Mouse (Mus musculus) heart, adult 8-10 months (tissue): ENCODE results near the gene Bmper. TPM values are rescaled to one million over a fixed set of nuclear protein-coding genes. Genes with fewer than 3 reads are reported as not detected.

Source experiments
- DNase-seq: peaks from one replicate; pipeline ENCODE4 v3.0.0; 2022; ENCODE audit warnings: low spot score
- total RNA-seq, 4 experiments: library from RNA; stranded (reverse); gene quantifications; 2 replicates each; pipeline ENCODE4 v1.2.4; 2022

The Bmper gene
- total RNA-seq, 4 experiments from 2014 or later = 1.5 to 3.3 (median 2.5) TPM

DNA sequence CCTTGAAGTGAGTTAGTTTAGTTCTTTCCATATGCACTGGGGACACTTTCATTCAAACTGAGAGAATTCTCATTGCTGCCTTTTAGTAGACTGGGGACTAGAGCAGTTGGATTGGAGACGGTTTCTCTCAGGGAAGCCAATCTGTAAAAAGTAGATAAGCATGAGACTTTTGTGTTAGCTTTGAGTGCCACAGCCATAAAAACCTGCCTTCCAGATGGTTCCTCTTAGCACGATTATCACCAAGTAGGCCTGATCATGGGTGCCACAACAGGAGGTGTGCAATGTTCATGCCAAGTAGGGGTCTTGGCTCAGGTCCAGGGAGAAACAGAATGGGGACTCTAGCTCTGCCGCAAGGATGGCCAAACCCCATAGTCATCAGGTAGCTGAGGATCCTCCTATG is 210.4 kb downstream of the Bmper start:
- DNase-seq = no peak

DNA sequence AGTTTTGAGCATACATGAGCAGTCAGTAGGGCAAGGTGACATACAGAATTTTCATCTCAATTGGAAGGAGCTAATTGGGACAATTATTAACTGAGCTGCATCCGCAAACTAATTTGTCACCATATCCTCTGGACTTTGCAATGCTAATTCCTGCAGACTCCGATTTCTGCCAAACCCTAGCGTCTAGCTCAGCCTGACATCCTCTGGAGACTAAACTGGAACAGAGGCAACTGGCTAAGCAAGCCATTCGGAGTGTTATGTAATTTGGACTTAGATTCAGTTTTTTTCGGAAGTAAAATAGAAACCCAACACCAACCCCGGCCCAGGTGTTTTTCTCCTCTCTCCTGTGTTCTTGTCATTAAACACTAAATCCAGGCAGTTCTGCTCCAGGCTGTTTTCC is 213.9 kb downstream of the Bmper start:
- DNase-seq = peak; percentile 50

DNA sequence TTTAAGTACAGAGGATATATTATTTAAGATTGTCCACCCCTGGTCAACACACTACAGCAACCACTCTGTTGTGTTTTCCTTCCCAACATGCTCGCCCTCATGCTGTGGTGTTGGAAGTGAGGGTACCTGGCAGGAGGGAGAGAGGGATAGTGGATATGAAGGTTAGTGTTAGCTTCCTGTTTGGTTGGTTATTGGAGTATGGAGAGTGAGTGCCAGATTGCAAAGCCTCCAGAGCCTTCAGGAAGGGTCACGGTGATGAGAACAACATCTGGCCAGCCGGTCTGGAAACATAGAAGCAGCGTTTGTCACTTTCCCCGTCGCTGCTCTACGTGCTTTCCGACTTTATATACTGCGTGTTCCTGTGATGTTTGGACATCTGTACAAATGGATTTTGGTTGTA is 215.8 kb downstream of the Bmper start:
- no peak for DNase-seq

DNA sequence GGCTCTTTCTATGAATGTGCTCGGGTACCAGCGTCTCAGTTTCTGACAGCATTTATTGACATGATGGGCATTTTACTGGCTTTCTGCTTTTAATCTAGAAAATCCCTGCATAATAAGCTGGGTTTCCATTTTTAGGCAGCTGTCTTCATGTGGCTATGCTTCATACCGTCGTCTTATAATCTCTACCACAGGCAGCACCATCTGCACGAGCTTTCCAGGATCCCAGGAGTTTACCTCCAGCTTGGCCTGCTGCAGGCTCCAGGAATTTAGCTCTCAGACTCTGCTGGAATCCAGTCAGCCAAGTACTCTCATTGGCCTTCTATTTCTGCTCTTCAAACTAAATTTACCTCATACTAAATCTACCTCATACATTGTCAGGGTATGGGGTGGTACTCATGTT is 219.3 kb downstream of the Bmper start:
- no peak for DNase-seq

DNA sequence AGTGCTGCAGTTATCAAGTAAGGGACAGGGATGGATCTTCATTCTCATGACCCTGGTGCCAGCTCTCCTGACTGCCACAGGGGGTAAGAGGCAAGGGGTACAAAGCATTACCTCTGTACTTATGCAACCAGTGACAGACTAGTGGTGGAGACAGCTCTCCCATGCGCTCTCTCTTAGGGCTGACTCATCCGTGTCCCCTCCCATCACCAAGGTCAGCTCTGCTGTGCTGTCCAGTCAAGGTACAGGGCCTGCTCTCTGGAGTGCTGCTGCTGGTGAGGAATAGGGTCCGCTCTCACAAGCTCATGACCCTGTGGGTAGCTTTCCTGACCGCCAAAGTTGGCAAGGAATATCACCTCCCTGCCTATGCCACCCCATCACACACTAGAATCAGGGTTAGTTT is 222.1 kb downstream of the Bmper start:
- no peak for DNase-seq

DNA sequence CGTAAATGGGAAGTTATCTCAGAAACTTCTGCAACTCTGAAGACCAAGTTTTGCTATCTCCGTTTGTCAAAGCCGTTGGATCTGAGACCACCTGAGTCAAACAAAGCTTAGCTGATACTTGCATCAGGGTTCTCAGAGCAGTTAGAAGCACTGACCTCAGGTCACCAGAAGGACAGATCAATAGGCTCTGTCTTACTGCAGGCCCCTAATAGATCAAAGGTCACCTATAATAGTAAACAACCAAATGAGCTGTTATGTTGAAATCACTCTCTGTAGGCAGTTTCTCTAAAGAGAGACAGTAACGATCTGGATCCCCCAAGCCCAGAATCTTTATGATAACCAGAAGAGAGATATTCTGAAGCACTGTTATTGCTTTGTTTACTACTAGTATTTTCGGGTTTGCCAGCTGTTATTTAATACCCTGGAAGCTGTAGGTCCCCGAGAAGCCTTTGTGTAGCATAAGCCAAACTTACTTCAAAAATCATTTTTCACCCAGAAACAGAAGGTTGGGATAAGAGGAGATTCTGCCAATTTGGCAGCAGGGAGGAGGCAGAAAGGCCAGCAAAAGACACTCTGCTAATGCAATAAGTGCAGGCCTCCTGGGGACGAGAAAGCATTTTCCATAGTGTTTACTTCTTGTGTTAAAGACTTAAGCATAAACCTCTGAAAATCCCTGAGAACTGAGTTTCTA is 224.5 kb downstream of the Bmper start:
- DNase-seq = no peak

DNA sequence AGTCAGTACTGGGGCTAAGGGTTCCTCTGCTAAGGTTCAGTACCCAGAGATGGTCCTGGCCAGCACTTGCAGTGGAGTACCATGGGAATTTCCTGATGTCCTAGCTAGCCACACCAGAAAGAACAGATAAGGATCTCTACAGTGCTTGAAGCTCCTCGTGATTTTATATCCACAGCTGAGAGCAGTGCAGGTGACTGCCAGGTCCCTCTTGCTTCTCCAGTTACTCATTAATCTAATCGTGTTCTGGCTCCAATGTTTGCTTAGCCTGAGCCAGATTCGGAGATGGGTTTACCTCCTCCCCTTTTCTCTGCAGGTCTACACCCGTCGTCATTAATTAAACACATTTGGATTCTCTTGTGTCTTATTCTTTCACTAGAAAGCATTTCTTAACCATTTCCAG is 230.4 kb downstream of the Bmper start:
- DNase-seq = no peak

DNA sequence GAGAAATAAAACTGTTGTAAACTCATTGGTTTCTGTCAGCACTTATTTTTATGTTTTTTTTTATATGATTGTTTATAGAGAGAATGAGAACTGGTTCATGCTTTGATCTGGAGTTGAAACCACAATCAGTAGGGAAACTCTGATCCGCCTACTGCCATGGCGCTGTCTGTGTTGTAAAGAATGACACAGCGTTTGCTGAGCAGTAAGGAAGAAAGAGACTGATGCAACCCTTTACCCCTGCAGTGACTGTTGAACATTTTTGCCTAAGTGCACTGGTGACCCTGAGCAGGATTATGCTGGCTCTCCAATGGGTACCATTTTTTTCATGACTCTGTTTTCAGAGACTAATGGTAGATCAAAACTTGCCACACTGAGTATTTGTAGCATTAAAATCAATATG is 234.3 kb downstream of the Bmper start:
- DNase-seq = no peak

DNA sequence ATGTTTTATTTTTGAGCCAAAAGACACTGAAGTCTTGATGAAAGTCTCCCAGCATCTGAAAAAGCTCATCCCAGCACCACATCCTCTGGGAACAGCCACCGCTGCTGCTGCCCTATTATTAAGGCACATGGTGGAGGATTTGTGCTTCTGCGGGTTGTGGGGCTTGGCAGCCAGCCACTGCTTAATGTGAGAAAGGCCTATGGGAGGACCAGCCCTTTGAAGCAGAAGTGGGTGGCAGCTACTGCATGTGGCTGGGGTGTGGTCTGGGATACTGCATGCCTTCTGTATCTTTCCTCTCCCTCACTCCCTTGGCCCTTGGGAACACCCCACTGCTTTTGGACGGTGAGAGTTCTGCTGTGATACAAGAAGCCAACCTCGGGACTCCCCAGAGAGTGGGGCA is 237.8 kb downstream of the Bmper start:
- no peak for DNase-seq

DNA sequence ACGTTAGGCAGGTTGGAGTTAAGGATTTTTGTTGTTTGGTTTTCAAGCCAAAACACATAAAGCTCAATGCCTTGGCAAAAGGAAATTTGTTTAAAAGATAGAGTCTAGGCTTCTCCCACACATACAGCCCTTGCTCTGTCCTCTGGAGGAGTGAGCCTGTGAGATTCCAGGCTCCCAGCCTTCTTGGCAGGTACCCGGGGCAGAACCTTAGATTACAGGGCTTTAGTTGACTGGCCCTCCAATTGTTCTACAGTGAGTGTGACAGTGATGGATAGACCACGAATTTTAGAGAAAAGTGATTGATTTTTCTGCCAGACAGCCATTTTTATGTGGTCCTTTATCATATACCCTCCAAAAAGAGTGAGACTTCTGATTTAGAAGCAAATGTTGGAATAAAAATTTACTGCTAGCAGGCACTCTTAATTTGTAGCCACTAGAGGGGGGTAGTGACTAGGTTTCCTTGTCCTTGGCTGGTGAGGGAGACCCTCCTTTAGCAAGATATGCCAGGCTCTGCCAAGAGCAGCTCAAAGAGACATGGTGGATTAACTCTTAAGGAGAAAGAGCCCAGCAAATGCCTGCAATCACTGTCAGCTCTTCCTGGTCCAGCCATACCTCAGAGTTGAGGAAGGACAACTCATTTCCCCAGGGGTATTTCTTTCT is 240.2 kb downstream of the Bmper start:
- no peak for DNase-seq

DNA sequence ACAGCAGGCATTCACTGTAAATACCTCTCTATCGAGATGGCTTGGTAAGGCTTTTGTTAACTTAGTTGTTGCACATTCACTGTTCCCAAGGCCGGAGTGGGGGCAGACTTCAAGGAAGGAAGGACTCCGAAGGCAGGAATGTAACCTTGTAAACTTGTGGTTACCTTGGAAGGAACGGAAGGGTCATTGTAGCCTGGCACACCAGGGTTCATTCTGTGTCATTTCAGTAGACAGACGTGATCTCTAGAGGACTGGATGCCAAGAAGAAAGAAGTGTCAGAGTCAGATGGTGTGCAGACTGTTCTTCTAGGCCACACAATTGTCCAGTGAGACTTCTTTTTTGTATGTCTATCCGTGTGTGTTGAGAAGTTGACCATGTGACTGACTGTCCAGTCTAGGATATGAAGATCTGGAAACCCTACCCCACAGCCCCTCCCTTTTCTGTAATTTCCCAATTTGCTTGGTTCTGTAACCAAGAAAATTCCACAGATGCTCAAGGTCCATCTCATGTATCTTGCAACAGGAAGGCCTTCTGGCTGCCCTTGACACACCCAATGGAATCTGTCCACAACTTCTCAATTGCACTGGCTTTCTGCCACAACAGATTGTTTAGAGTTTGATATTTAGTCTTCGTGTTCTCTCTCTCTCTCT is 242.2 kb downstream of the Bmper start:
- peak; percentile 21 for DNase-seq

DNA sequence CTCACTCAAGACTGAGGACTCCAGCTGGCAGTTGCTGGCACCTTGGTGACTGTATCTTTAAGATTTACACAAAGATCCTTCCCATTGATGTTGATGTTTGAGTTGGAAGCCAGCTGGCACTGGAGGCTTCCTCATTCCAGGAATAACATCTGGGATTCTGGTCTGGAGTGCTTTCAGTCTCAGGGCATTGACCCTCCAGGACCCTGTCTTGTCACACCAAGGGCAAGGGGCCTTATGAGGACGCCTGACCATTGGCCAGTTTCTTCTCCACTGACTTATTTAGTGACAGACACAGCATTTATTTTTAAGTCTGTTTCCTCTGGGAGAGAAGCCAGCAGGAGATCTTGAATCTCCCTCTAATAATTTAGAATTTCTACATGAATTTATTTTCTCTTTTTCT is 247.0 kb downstream of the Bmper start:
- no peak for DNase-seq

DNA sequence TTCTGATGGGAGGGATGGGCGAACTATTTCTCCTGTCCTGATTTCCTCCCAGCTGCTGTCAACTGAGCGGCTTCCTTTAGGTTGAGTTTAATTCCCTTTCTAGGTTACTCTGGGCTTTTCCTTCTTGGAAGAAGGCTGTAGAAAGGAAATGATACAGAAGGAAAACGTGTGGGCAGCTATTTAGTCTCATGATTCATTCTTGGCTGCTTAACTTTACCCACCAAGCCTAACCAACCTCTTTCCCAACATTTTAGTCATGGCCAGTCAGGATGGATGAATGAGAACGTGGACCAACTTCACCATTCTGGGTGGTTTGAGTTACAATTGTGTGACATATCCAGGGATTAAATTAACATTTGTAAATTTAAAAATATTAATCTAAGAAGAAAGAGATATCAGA is 263.0 kb downstream of the Bmper start:
- DNase-seq = no peak

DNA sequence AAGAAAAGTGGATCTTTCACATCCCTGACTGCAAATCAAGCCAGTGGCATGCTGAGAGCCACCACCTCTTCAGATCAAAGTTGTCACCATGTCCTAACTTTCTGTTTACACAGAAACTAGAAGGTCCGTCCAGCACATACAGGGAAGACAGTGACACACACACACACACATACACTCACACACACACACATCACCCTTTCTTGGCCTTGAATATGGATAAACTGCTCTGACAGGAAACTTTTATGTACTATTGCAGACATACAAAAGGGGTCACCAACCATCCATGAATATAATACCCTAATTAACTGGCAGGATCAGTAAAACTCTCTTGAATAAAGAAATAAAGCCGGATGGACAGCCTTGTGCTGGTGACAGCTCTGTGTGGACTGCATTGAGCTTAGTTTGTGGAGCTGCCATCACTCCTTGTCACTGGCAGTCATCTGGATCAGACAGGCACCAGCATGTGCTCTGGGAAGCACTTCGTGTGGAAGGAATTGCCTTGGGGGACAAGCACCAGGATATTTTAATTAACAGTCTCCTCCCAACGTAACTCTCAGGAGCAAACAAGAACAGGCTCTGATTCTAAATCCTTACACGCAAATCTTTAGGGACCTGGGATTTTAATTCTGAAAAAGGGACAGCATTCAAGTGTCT is 264.0 kb downstream of the Bmper start:
- DNase-seq = no peak

DNA sequence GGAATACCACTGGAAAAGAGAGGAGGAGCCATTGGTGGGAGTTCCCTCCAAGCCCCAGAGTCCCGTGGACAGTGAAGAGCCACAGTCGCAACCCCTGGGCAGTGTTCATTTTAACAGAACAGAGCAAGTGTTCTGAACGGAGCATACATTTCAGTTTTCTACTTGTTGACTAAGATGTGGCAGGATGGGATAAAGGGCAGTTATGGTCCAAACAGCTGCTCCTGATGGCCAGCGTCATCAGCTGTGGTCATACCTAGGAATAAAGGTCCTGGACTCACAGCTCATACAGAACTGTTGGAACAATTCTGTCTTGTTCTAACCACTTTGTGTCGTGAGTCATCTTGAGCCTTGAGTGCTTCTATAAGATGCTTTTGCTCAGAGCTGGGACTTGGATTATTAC is 265.4 kb downstream of the Bmper start:
- DNase-seq = no peak

DNA sequence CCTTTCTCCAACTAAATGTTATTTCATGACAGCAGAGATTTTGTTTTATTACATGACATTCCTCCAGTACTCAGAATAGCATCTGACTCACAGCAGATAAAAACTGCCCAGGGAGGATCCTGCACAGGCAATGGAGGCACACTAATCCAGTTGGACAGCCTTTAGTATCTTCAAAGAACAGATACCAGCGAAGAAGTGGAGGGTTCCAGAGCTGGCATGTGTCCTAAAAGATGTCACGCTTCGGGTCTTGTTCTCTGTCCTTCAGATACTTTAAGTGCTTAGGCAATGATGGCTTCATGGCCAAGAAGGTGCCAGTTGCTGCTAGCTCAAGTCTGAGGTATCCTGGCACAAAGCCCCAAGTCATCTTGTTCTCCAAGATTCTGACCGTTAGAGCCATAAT is 272.5 kb downstream of the Bmper start:
- no peak for DNase-seq

DNA sequence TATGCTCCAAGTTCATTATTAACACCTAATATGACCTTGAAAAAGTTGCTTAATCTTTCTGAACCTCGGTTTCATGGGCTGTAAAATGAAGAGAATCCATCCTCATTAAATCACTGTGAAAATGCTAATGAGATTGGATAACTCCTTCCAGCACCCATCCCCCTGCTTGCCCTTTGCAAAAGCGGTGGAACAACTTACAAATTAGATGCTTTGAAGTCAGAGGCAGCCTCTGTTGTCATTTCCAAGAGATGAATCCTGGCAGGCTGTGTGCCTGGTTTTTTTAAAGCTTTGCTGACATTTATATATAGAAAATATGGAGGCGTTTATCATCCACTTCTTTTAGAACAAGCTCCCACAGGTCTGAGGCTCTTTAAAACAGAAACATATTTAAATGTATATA is 274.8 kb downstream of the Bmper start:
- no peak for DNase-seq

DNA sequence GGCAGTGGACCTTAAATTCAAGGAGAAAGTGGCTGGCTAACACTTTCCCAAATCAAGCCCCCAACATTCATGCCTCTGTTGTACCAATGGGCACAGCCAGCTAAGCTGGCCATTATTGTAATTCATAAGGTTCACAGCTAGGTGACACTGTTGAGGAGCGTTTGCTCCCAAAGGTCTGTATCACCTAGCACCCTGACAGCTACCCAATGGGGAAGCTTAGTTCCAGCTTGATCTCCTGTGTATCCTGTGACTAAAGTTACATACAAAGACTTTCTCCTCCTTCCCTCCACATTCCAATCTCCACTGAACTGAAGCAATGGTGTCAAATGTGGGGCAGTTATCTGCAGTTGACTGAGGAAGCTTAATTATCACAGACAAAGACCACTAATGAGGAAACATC is 311.0 kb downstream of the Bmper start:
- no peak for DNase-seq
